Comparison of ENCODE assay signal across 12 mouse cellular contexts in the genomic region with DNA sequence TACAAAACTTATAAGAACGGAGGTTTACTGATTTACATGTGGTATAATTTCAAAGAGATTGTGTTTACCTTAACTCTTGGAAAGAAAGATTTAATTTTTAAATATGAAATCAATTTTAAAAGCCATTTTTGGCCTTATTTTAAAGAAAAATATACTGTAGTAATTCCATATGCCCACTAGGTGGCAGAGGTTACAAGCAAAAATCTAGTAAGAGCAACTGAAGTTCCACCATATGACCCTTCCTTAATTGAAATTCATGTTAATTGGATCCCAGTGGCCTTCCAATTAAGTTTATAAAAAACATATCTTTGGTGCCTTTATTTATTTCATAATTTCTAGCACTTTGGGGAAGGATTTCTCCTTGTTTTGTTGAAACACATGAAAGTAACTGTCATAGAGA.
DNase-seq lines count a peak whose midpoint lies in the region; ATAC-seq lines count a peak whose summit lies in the region.
"Had no signal": no experiment of that assay in that cellular context is flagged by ENCODE, and none has a peak within 500 bp of the region (broad histone marks: within the 10 kb centered on the region; RNA-seq: fewer than 3 reads in every experiment).

No protein-coding gene starts in this region.

- H3K9ac ChIP-seq in hindbrain, embryonic 14.5 days = no peak overlapping the region
- H3K9ac ChIP-seq in hindbrain, embryonic 13.5 days = no peak overlapping the region
- H3K9ac ChIP-seq: heart, embryonic 15.5 days; liver, embryonic 15.5 days had no signal

- no peaks in the 10 kb centered on the region for H3K4me1 ChIP-seq in hindbrain, embryonic 14.5 days (replicated peaks; ENCODE audit: control insufficient read depth, insufficient read depth, low read length)
- H3K4me1 ChIP-seq in hindbrain, embryonic 13.5 days (replicated peaks) = no peaks in the 10 kb centered on the region
- H3K4me1 ChIP-seq: liver, embryonic 15.5 days had no signal

- H3K27ac ChIP-seq in hindbrain, embryonic 14.5 days = no peak overlapping the region
- no peak overlapping the region for H3K27ac ChIP-seq in hindbrain, embryonic 13.5 days
- H3K27ac ChIP-seq: heart, embryonic 15.5 days; liver, embryonic 15.5 days had no signal

- peak; percentile 66 for DNase-seq in hindbrain, embryonic 14.5 days (ENCODE audit: low spot score)
- DNase-seq in 3T3-L1 (ENCODE audit: low read depth, low spot score) = peak; percentile 60
- DNase-seq in MEL-GATA-1-ER (ENCODE audit: extremely low read depth, low read depth) = peak; percentile 6
- peak; percentile 22 for DNase-seq in embryo, embryonic 9.5 days (ENCODE audit: extremely low spot score)
- DNase-seq in spleen, postnatal 4 days (ENCODE audit: low spot score in 2 of 2) = no peak
- no peak for DNase-seq in gastrocnemius, postnatal 25 days
- no peak for DNase-seq in thymus, postnatal 14 days
- DNase-seq: right cerebral cortex, postnatal 25 days had no signal

- H3K36me3 ChIP-seq in hindbrain, embryonic 14.5 days (replicated peaks; ENCODE audit: control insufficient read depth, insufficient read depth) = no peaks in the 10 kb centered on the region
- H3K36me3 ChIP-seq in hindbrain, embryonic 13.5 days = no peaks in the 10 kb centered on the region
- H3K36me3 ChIP-seq: heart, embryonic 15.5 days; liver, embryonic 15.5 days had no signal

- H3K27me3 ChIP-seq in hindbrain, embryonic 14.5 days (ENCODE audit: control insufficient read depth, insufficient read depth, low read length) = no peaks in the 10 kb centered on the region
- H3K27me3 ChIP-seq in hindbrain, embryonic 13.5 days = no peaks in the 10 kb centered on the region
- H3K27me3 ChIP-seq: heart, embryonic 15.5 days; liver, embryonic 15.5 days had no signal

- no peak for ATAC-seq in hindbrain, embryonic 14.5 days (ENCODE audit: low FRiP score)
- ATAC-seq in hindbrain, embryonic 13.5 days (ENCODE audit: low FRiP score) = no peak

- H3K9me3 ChIP-seq in hindbrain, embryonic 14.5 days (ENCODE audit: control insufficient read depth, low read length) = no peaks in the 10 kb centered on the region
- H3K9me3 ChIP-seq in hindbrain, embryonic 13.5 days = no peaks in the 10 kb centered on the region
- H3K9me3 ChIP-seq: heart, embryonic 15.5 days; liver, embryonic 15.5 days had no signal

- no peak overlapping the region for H3K4me2 ChIP-seq in hindbrain, embryonic 14.5 days (replicated peaks)
- no peak overlapping the region for H3K4me2 ChIP-seq in hindbrain, embryonic 13.5 days
- H3K4me2 ChIP-seq: heart, embryonic 15.5 days; liver, embryonic 15.5 days had no signal

- no peak overlapping the region for H3K4me3 ChIP-seq in hindbrain, embryonic 14.5 days (replicated peaks; ENCODE audit: low read length)
- no peak overlapping the region for H3K4me3 ChIP-seq in hindbrain, embryonic 13.5 days
- H3K4me3 ChIP-seq: heart, embryonic 15.5 days; liver, embryonic 15.5 days; myocyte had no signal

- 38% methylated on average over 1 of the region's 1 CpGs for WGBS in hindbrain, embryonic 14.5 days
- WGBS in hindbrain, embryonic 13.5 days = 35% methylated on average over 1 of the region's 1 CpGs

Comparison
In these comparisons a context has a peak if more than half of its experiments do, and no peak if none do; other contexts are left out.
1. DNase-seq: peak in hindbrain, embryonic 14.5 days (single experiment), 3T3-L1 (single experiment), MEL-GATA-1-ER (single experiment) and embryo, embryonic 9.5 days (single experiment); none in spleen, postnatal 4 days (0 of 2), gastrocnemius, postnatal 25 days (single experiment) and thymus, postnatal 14 days (single experiment).